Mouse (Mus musculus) heart, postnatal 10 days (tissue): Measurements from ENCODE around the gene Pth2. TPM values are rescaled to one million over a fixed set of nuclear protein-coding genes. Genes with fewer than 3 reads are reported as not detected.

Source experiments
- DNase-seq, 2 experiments: peaks; one replicate each; pipeline ENCODE4 v3.0.0; 2021
- intact Hi-C: fragments of 180-260 bp; cut with DNase I; formaldehyde crosslinking; loops from one replicate; pipeline ENCODE4 v1.15.1; 2025
- microRNA-seq, 2 experiments: library from miRNA; unstranded; fragments of <30 nt; microRNA quantifications; one replicate each; pipeline ENCODE4 v1.2.0; 2022
- total RNA-seq, 2 experiments: library from RNA; stranded (reverse); gene quantifications; 2 replicates each; pipeline ENCODE4 v1.2.3; 2021

Pth2 gene
- total RNA-seq, 2 experiments from 2014 or later, result not detected

DNA sequence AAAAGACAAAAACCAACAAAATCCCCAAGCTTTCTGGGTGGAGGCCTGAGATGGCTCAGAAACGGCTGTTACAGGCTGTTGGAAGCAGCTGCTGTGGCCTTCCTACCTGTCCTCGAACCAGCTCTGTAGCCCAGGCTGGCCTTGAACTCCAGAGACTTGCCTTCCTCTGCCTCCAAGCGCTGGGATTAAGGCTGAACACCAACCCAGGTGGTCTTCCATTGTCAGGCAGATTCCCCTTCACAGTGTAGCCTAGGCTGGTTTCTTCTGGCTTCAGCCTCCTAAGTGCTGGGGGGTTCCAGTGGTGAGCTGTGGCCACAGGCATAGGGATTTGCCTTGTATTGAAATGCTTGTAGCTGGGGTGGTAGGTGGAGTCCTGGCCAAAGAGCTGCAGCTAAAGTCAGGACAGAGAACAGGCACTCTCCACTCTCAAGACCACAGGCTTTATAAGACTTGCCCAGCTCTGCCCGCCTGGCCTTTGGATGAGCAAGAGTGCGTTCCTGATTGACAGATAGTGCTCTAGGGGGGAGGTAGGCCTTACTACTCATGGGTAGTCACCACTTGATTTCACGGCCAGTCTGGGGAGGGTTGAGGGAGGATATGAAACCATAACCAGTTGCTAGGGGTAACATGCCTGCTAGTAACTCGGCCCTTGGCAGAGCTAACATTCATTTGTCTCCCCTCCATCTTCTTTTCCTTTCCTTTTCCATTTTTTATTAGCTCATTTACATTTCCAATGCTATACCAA is 48.8 kb downstream of the Pth2 start:
- intact Hi-C loops, result no loop called here

DNA sequence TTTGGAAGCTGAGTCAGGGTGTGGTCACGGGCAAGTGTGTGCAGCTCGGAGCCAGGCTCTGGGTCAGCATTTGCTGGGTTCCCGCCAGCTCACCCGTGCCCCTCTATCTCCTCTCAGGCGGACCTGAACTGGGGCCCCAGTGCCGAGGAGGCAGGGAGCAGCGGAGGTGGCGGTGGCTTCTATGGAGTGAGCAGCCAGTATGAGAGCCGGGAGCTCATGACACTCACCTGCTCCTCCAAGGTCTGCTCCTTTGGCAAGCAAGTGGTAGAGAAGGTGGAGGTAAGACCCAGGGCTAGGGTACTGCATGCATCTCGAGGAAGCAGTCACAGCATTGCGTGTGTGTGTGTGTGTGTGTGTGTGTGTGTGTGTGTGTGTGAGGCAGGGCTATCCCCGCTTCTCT is 50.4 kb downstream of the Pth2 start:
- no peak for DNase-seq
- intact Hi-C loops, result no loop called here

More for the DNA sequence above, 48.8 kb downstream of the Pth2 start:
- no peak for DNase-seq

Small RNA genes lying within 50 kb of the gene (microRNA-seq; reads per million reads assigned to microRNA genes)
- 0 reads per million in 2 experiments for gene Mir7055

Other genes with a start within 250 kb of the Pth2 start
- gene Tsks, start 237.8 kb upstream of the Pth2 start, total RNA-seq, result not detected
- 1 to 10 TPM; 4.1 to 6.2 TPM for gene Cpt1c, start 206.1 kb upstream of the Pth2 start, total RNA-seq
- gene Prmt1, start 194.4 kb upstream of the Pth2 start, total RNA-seq, result 100 to 1,000 TPM; 198 to 216 TPM
- 10 to 100 TPM; 34.1 to 47.9 TPM for gene Irf3, start 183.3 kb upstream of the Pth2 start, total RNA-seq
- 10 to 100 TPM; 14.5 to 15.9 TPM for gene Bcl2l12, start 182.3 kb upstream of the Pth2 start, total RNA-seq
- gene Scaf1, start 164.6 kb upstream of the Pth2 start, total RNA-seq, result 10 to 100 TPM; 68.5 to 70.1 TPM
- gene Rras, start 163.0 kb upstream of the Pth2 start, total RNA-seq, result 10 to 100 TPM; 71.6 to 75.7 TPM
- 10 to 100 TPM; 28.8 to 35.7 TPM for gene Prr12, start 128.1 kb upstream of the Pth2 start, total RNA-seq
- 10 to 100 TPM; 33.9 to 35.9 TPM for gene Nosip, start 118.6 kb upstream of the Pth2 start, total RNA-seq
- gene Prrg2, start 118.3 kb upstream of the Pth2 start, total RNA-seq, result 10 to 100 TPM; 10.9 to 11.3 TPM
- 10 to 100 TPM; 76.5 to 83.4 TPM for gene Rcn3, start 88.8 kb upstream of the Pth2 start, total RNA-seq
- 10 to 100 TPM; 65.4 to 69.2 TPM for gene Fcgrt, start 77.1 kb upstream of the Pth2 start, total RNA-seq
- gene Rps11, start 56.6 kb upstream of the Pth2 start, total RNA-seq, result 100 to 1,000 TPM; 752 to 773 TPM
- 100 to 1,000 TPM; 809 to 865 TPM for gene Rpl13a, start 52.2 kb upstream of the Pth2 start, total RNA-seq
- gene Gm45713, start 44.8 kb upstream of the Pth2 start, total RNA-seq, result not detected
- 1 to 10 TPM; 5.7 to 6.5 TPM for gene Flt3l, start 44.6 kb upstream of the Pth2 start, total RNA-seq
- 10 to 100 TPM; 47.1 to 49.0 TPM for gene Pih1d1, start 26.7 kb upstream of the Pth2 start, total RNA-seq
- 10 to 100 TPM; 36.6 to 48.2 TPM for gene Aldh16a1, start 26.4 kb upstream of the Pth2 start, total RNA-seq
- 1 to 10 TPM; 6.1 to 6.7 TPM for gene Slc17a7, start 17.0 kb upstream of the Pth2 start, total RNA-seq
- gene Gfy, start 1.4 kb upstream of the Pth2 start, total RNA-seq, result not detected
- not detected for gene Ccdc155, start 23.9 kb downstream of the Pth2 start, total RNA-seq
- not detected for gene Dkkl1, start 31.2 kb downstream of the Pth2 start, total RNA-seq
- 10 to 100 TPM; 27.5 to 32.3 TPM for gene Tead2, start 34.8 kb downstream of the Pth2 start, total RNA-seq
- 1 to 10 TPM; 3.0 to 4.0 TPM for gene Cd37, start 58.1 kb downstream of the Pth2 start, total RNA-seq
- not detected for gene Slc6a16, start 60.1 kb downstream of the Pth2 start, total RNA-seq
- not detected for gene Slc6a21, start 96.5 kb downstream of the Pth2 start, total RNA-seq
- gene Trpm4, start 152.8 kb downstream of the Pth2 start, total RNA-seq, result 10 to 100 TPM; 21.0 to 26.1 TPM
- gene Hrc, start 154.3 kb downstream of the Pth2 start, total RNA-seq, result 100 to 1,000 TPM; 320 to 351 TPM
- under 1 TPM; 0.22 to 0.31 TPM for gene Ppfia3, start 186.0 kb downstream of the Pth2 start, total RNA-seq
- 1 to 10 TPM in 1 of 2 experiments, under 1 TPM in 1; 0.97 to 1.1 TPM for gene Lin7b, start 189.6 kb downstream of the Pth2 start, total RNA-seq
- 100 to 1,000 TPM; 146 to 161 TPM for gene Snrnp70, start 214.7 kb downstream of the Pth2 start, total RNA-seq
- under 1 TPM; 0.41 to 0.79 TPM for gene Kcna7, start 224.7 kb downstream of the Pth2 start, total RNA-seq
- gene Ntf5, start 232.7 kb downstream of the Pth2 start, total RNA-seq, result under 1 TPM; 0.22 to 0.26 TPM
- gene Lhb, start 239.8 kb downstream of the Pth2 start, total RNA-seq, result not detected